Mouse (Mus musculus) hindbrain, postnatal 0 days (tissue): ENCODE data around the gene Notch1. TPM values are rescaled to one million over a fixed set of nuclear protein-coding genes. Genes with fewer than 3 reads are reported as not detected.

Source experiments
- ATAC-seq: fragments of 200-750 bp; cut with Nextera tagmentation; 2 replicates; pipeline ENCODE4 v1.8.0; 2017; ENCODE audit warnings: mild to moderate bottlenecking, moderate TSS enrichment, moderate library complexity
- DNase-seq: peaks from one replicate; pipeline ENCODE4 v3.0.0-alpha.2; 2015; ENCODE audit warnings: low spot score
- H3K27ac ChIP-seq: fragments of 300-500 bp; sonication (generic); 2 replicates; pipeline ENCODE4 v1.5.1; 2014; ENCODE audit warnings: mild to moderate bottlenecking
- H3K27me3 ChIP-seq: fragments of 300-500 bp; sonication (generic); 2 replicates; pipeline ENCODE4 v1.6.1; 2014; ENCODE audit warnings: low read length, mixed read lengths; ENCODE audit not compliant: insufficient read depth
- H3K36me3 ChIP-seq: fragments of 300-500 bp; sonication (generic); 2 replicates; pipeline ENCODE4 v1.6.1; 2014; ENCODE audit warnings: low read length, mixed read lengths; ENCODE audit not compliant: insufficient read depth
- H3K4me1 ChIP-seq: fragments of 300-500 bp; sonication (generic); 2 replicates; pipeline ENCODE4 v1.6.1; 2014; ENCODE audit warnings: antibody characterized with exemption, low read length, mixed read lengths; ENCODE audit not compliant: insufficient read depth
- H3K4me2 ChIP-seq: fragments of 300-500 bp; sonication (generic); 2 replicates; pipeline ENCODE4 v1.6.1; 2014; ENCODE audit warnings: low read depth, mild to moderate bottlenecking, low read length, moderate library complexity, mixed read lengths
- H3K4me3 ChIP-seq: fragments of 300-500 bp; sonication (generic); 2 replicates; pipeline ENCODE4 v1.5.1; 2014; ENCODE audit warnings: low read length
- H3K9ac ChIP-seq: fragments of 300-500 bp; sonication (generic); replicated peaks from 2 replicates; pipeline ENCODE4 v1.6.1; 2014; ENCODE audit warnings: mild to moderate bottlenecking, low read length, moderate library complexity, mixed read lengths
- H3K9me3 ChIP-seq: fragments of 300-500 bp; sonication (generic); 2 replicates; pipeline ENCODE4 v1.6.1; 2016; ENCODE audit warnings: low read length, mixed read lengths
- CTCF ChIP-seq: IDR thresholded peaks from 2 replicates; pipeline ENCODE4 v1.5.1; 2016; ENCODE audit warnings: antibody characterized with exemption, control low read depth, low read depth
- WGBS: fragments of 180-500 bp; shearing (Covaris S2); extraction: QIAGEN DNeasy Blood & Tissue Kit; methylation state at CpG from one replicate; pipeline ENCODE4 v1.1.7; 2014; 5-methylcytosine and 5-hydroxymethylcytosine counted together
- polyA plus RNA-seq: library from polyadenylated mRNA; unstranded; fragments of >200 nt; fragmentation: Nextera tagmentation; extraction: Ambion mirVana; gene quantifications from 2 replicates; pipeline ENCODE4 v1.2.1, GENCODE M21; 2015
- total RNA-seq: library from RNA; depleted of rRNA; stranded (reverse); fragments of >200 nt; gene quantifications from 2 replicates; pipeline ENCODE4 v1.2.3, GENCODE M21; 2014

Notch1 gene
- total and polyA plus RNA-seq, 2 experiments from 2014 or later = 10.0 to 75.9 TPM

DNA sequence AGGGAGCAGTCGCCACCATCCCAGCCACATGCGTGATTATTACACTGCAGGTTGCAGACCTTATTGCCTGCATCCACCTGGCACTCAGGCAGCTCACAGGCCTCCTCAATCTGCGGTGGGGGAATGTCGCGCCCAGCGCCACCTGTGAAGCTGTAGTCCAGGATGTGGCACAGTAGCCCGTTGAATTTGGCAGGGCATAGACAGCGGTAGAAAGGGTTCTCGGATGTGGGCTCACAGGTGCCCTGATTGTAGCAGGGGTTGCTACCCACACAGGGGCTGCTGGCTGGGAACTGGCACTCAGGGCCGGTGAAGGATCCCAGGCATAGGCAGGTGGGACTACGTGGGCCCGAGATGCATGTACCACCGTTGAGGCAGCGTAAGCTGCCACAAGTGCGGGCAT is 48.1 kb downstream of the Notch1 start:
- Histone ChIP-seq H3K36me3 (peaks cover 32% of the 10 kb centered on the region), H3K27me3 (no peaks in the 10 kb centered on the region), H3K27ac (no peak overlapping the region), H3K9ac (no peak overlapping the region), H3K4me3 (no peak overlapping the region), H3K4me1 (no peaks in the 10 kb centered on the region), H3K4me2 (no peak overlapping the region), H3K9me3 (no peaks in the 10 kb centered on the region)
- WGBS = 90% methylated on average over 15 of the region's 15 CpGs
- no peak for ATAC-seq
- no peak for DNase-seq
- TF ChIP-seq CTCF = no peak

- no peak overlapping the region for H3K9ac ChIP-seq
- WGBS = 95% methylated on average over 6 of the region's 6 CpGs
Observed at GRCm38 (mm10) chr2:26463412-26463811, 53.1 kb downstream of the Notch1 start.

DNA sequence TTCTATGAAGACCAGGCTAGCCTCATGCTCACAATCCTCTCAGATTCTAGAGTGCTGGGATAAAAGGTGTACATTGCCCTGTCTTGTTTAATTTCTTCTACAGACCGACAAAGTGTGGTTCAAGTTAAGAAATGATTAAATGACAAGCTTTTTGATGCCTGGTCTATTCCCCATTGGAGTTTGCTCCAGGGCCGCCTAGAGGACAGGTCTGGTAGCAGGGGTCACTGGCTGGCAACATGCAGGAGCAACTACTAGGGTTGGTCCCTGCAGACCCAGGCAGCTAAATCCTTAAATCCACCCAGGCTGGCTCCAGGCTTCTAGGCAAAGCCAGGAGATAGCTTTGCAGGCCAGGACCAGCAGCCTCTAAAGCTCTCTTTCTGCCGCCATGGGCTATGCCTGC is 53.5 kb downstream of the Notch1 start:
- ATAC-seq (no peak), DNase-seq (no peak)
- H3K9me3 ChIP-seq = no peaks in the 10 kb centered on the region
- TF ChIP-seq CTCF = no peak
- WGBS = 82% methylated on average over 3 of the region's 3 CpGs
- no peak overlapping the region for H3K9ac ChIP-seq
- peaks cover 40% of the 10 kb centered on the region; the same call in 1 of the 2 replicates for H3K36me3 ChIP-seq
- H3K4me1 ChIP-seq = no peaks in the 10 kb centered on the region; the same call in 1 of the 2 replicates
- H3K27me3 ChIP-seq = no peaks in the 10 kb centered on the region
- no peak overlapping the region for H3K4me3 ChIP-seq
- H3K27ac ChIP-seq = no peak overlapping the region
- H3K4me2 ChIP-seq = no peak overlapping the region

More at GRCm38 (mm10) chr2:26463412-26463811, 53.1 kb downstream of the Notch1 start:
- ATAC-seq (no peak), DNase-seq (no peak)
- no peak for TF ChIP-seq CTCF
- no peaks in the 10 kb centered on the region for H3K9me3 ChIP-seq
- no peak overlapping the region for H3K4me2 ChIP-seq
- no peak overlapping the region for H3K27ac ChIP-seq
- no peak overlapping the region for H3K4me3 ChIP-seq
- no peaks in the 10 kb centered on the region; the same call in 1 of the 2 replicates for H3K4me1 ChIP-seq
- H3K27me3 ChIP-seq = no peaks in the 10 kb centered on the region
- peaks cover 40% of the 10 kb centered on the region; the same call in 1 of the 2 replicates for H3K36me3 ChIP-seq

DNA sequence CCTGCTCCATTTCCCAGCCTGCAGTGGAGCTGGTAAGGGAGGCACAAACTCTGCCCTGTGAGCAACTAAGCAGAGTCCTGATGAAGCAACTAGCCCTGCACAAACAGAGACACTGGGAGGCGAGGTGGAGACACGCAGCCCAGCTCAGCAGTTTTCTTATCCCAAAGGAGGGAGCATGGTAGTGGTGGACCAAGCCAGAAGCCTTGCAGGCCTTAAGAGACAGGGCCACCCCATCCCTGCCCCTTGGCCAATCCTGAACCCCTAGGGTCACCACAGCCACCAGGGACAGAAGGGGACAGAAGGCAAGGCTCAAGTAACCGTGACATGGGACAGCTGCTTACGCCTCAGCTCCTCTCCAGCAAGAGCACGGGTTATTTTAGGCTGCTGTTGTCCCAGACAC is 54.8 kb downstream of the Notch1 start:
- no peak for ATAC-seq
- Histone ChIP-seq H3K4me2 (no peak overlapping the region), H3K9me3 (no peaks in the 10 kb centered on the region), H3K4me1 (no peaks in the 10 kb centered on the region; the same call in 1 of the 2 replicates), H3K27me3 (no peaks in the 10 kb centered on the region), H3K4me3 (no peak overlapping the region), H3K9ac (no peak overlapping the region), H3K27ac (no peak overlapping the region), H3K36me3 (peaks cover 36% of the 10 kb centered on the region; the same call in 1 of the 2 replicates)
- TF ChIP-seq CTCF = no peak
- DNase-seq = no peak
- WGBS = 81% methylated on average over 5 of the region's 5 CpGs

DNA sequence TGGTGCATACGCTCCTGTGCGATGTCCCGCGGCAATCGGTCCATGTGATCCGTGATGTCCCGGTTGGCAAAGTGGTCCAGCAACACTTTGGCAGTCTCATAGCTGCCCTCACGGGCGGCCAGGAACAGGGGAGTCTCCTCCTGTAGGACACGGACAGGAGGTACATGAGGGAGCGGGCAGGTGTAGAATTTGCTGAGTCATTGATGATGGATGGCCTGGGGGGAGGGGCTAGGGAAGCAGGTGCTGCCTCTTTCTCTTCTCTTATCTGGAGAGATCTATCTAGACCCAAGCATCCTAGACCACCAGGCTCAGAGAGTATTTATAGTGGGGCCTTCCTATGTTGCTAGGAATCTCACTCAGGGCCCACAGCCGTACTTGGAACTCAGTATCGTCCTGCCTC is 55.6 kb downstream of the Notch1 start:
- Histone ChIP-seq H3K27ac (no peak overlapping the region), H3K4me1 (no peaks in the 10 kb centered on the region; the same call in 1 of the 2 replicates), H3K36me3 (peaks cover 35% of the 10 kb centered on the region; the same call in 1 of the 2 replicates), H3K4me2 (no peak overlapping the region), H3K9me3 (no peaks in the 10 kb centered on the region), H3K27me3 (no peaks in the 10 kb centered on the region), H3K9ac (no peak overlapping the region), H3K4me3 (no peak overlapping the region)
- DNase-seq (no peak), ATAC-seq (no peak)
- WGBS = 91% methylated on average over 13 of the region's 13 CpGs
- no peak for TF ChIP-seq CTCF

DNA sequence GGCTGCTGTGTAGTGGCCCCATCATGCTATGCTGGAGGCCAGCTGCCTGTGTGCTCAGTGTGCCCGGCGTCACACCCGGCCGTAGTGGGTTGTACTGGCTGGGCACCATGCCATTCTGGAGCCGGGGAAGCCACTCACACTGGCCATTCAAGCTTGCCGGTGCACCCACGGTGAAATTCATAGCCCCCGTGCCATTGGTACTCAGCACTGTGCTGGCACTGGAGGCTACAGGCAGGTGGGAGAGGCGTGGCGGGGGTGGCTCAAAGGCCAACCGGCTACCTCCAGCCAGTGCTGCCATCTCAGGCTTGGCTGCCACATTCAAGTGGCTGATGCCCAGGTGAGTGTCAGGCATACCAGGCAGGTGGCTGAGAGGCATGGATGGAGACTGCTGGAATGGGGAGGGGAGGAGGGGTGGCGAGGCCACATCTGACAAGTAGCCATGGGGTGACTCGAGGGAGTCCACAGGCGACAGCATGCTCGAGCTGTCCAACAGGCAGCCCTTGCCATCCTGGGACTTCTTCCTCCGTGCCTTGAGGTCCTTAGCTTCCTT is 56.3 kb downstream of the Notch1 start:
- Histone ChIP-seq H3K4me1 (no peaks in the 10 kb centered on the region; the same call in 1 of the 2 replicates), H3K4me2 (no peak overlapping the region), H3K9me3 (no peaks in the 10 kb centered on the region), H3K9ac (0 out of 2 replicates have a peak overlapping the region, but pooled peaks have one; percentile 17), H3K4me3 (no peak overlapping the region), H3K36me3 (peaks cover 35% of the 10 kb centered on the region; the same call in 1 of the 2 replicates), H3K27ac (0 out of 2 replicates have a peak overlapping the region, but pooled peaks have one; percentile 4), H3K27me3 (no peaks in the 10 kb centered on the region)
- WGBS = 68% methylated on average over 16 of the region's 16 CpGs
- ATAC-seq (peak; percentile 16; the same call in 1 of the 2 replicates), DNase-seq (peak; percentile 28)
- no peak for TF ChIP-seq CTCF

GRCm38 (mm10) chr2:26459478-26459877 is 57.0 kb downstream of the Notch1 start:
- Histone ChIP-seq H3K36me3 (peaks cover 35% of the 10 kb centered on the region; the same call in 1 of the 2 replicates), H3K4me2 (no peak overlapping the region), H3K4me3 (no peak overlapping the region), H3K27ac (0 out of 2 replicates have a peak overlapping the region, but pooled peaks have one; percentile 4), H3K9ac (0 out of 2 replicates have a peak overlapping the region, but pooled peaks have one; percentile 17), H3K27me3 (no peaks in the 10 kb centered on the region), H3K9me3 (no peaks in the 10 kb centered on the region), H3K4me1 (no peaks in the 10 kb centered on the region; the same call in 1 of the 2 replicates)
- WGBS = 48% methylated on average over 6 of the region's 6 CpGs
- TF ChIP-seq CTCF = no peak
- DNase-seq (no peak), ATAC-seq (peak; percentile 16; the same call in 1 of the 2 replicates)
